Mouse (Mus musculus): ENCODE results near the gene Etnppl.

Etnppl gene

GRCm38 (mm10) chr3:130677671-130678460 is 60.6 kb downstream of the Etnppl start:
- CTCF ChIA-PET, result no interaction called here

DNA sequence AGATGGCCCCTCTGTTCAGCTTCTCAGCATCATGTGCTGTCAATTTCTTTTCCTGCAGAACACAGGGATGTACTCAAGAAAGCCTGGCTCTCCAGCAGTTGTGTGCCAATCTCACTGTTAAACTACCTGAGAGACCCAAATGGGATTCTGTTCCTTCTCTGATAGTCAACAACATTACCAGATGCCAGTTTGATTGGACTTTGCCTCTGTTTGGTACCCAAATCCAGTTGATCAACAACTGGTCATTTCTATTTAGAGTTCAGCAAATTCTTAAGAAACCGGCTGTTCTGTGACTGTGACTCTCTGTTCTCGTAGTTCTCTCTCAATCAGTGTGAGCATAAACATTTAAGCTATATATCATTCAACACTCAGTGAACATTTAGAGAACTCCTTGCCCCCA is 64.0 kb downstream of the Etnppl start:
- CTCF ChIA-PET, result no interaction called here

DNA sequence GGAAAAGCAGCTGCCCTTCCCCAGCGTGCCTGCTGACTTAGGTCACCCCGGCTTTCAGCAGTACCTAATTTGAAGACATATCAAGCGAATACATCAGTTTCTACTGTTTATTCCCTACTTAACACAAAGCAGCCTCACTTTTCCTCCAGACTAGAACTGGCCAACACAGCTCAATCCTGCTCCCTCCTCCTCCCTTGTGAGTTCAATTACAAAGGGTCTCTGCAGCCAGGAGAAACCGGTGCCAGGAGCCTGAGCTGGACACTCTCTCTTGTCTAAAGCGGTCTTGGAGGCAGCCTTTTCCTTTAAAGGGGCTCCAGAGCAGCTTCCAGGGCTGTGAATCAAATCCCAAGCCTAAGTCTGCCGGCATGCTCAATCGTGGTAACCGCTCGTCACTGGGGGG is 64.9 kb downstream of the Etnppl start:
- CTCF ChIA-PET, result no interaction called here

DNA sequence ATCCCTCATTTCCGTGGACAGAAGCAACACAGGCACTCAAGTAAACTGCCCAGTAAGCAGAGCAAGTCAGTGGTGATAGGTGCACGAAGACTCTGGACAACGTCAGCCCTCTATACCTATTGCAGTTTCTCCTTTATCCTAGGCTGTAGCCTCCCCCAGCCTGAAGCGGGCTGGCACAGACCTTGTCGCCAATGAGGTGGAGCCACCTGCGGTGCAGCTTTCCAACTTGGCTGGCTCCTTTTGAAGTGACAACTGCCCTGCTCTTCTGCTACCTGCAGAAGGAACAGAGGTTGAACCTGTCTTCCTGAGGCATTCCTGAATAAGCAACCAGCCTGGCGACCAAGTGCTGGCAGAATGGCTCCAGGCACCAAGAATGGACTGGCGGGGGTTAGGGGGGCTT is 66.6 kb downstream of the Etnppl start:
- CTCF ChIA-PET, result no interaction called here

GRCm38 (mm10) chr3:130684276-130685013 is 67.2 kb downstream of the Etnppl start:
- CTCF ChIA-PET, result no interaction called here

- CTCF ChIA-PET, result no interaction called here
Measured at GRCm38 (mm10) chr3:130685014-130685366, 67.7 kb downstream of the Etnppl start.

DNA sequence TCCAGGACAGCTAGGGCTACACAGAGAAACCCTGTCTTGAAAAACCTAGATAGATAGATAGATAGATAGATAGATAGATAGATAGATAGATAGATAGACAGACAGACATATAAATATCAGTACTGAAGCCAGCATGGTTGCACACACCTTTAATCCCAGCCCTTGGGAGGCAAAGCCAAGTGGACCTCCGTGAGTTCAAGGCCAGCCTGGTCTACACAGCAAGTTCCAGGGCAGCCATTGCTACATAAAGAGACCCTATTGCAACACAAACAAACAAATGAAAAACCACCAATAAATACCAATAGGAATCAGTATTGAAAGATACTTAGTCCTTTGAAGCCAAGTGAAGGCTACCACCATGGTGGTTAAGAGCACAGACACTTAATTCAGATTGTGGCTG is 69.8 kb downstream of the Etnppl start:
- CTCF ChIA-PET, result no interaction called here
